Mouse (Mus musculus): ENCODE data around the gene Ankfn1. TPM values are rescaled to one million over a fixed set of nuclear protein-coding genes. Genes with fewer than 3 reads are reported as not detected.

Gene Ankfn1
- total RNA-seq, 2 experiments from 2014 or later, result 0.17 to 0.23 TPM

- no peak for DNase-seq (ENCODE audit: low spot score)
Observed at GRCm38 (mm10) chr11:89370941-89371340, 406.5 kb downstream of the Ankfn1 start.

GRCm38 (mm10) chr11:89370373-89370772, 407.1 kb downstream of the Ankfn1 start:
- no peak for DNase-seq (ENCODE audit: low spot score)

DNA sequence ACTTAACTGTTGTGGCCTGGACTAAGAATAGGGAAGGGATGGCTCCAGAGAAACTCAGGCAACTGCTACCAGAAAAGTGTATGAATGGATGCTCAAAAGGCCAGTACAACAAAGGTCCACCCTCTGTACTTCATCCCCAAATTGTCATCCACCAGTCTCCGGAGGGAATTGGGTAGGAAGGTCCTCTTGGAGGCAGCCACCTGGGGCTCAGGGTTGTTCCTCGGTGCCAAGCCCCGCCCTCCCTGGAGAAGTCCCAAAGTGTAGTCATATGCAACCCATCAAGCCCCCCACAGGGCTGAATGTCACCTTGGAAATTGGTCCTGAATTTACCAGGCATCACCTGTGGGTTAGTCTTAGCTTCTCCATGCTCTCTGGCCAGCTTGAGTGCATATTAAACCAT, 413.5 kb downstream of the Ankfn1 start:
- no peak for DNase-seq (ENCODE audit: low spot score)

DNA sequence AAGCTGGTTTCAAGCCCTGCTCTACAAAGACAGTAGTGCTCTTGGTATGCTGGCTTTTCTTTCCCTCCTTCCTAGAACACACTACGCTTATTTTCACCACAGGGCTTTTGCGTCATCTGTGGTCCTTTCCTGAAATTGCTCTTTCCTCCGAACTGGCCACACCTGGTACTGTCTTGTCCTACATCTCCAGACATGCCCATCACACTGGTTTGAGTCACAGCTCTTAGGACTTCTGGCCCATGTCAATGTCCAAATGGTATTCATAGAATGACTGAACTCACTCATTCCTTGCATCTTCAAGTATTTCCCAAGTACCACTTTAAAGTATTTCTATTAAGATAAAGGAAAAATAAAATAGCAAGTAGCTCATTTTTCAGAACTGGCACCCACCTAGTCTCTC, 416.6 kb downstream of the Ankfn1 start:
- DNase-seq (ENCODE audit: low spot score), result no peak

DNA sequence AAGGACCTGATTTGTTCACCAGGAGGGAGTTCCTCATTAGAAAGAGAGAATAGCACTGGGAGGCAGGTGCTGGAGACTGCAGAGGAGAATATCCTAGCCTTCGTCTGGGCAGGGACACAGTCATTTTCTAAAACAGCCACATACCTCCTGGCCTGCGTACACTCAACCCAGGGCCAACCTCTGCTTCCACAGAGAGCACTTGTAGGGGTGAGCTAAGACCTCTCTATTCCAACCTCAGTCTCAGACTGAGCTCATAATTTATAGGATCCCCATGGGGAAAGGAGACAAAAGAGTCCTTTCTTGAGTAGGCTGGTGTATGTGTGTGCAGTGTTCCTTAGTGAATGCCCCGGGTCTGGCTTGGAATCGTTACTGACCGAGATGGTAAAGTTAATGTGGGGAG, 418.9 kb downstream of the Ankfn1 start:
- DNase-seq (ENCODE audit: low spot score), result no peak

GRCm38 (mm10) chr11:89356479-89356878, 421.0 kb downstream of the Ankfn1 start:
- DNase-seq (ENCODE audit: low spot score), result no peak

GRCm38 (mm10) chr11:89356018-89356417, 421.4 kb downstream of the Ankfn1 start:
- DNase-seq (ENCODE audit: low spot score), result no peak

GRCm38 (mm10) chr11:89340238-89340637, 437.2 kb downstream of the Ankfn1 start:
- DNase-seq (ENCODE audit: low spot score), result no peak

Other genes with a start within 250 kb of the Ankfn1 start
- 1 to 10 TPM; 3.4 to 3.8 TPM for gene Pctp, start 225.2 kb upstream of the Ankfn1 start, total RNA-seq (2021)